ENCODE assay signal across 9 mouse cellular contexts in genomic region chr7:89907950-89908349, GRCm38 (mm10). TPM values are rescaled to one million over a fixed set of nuclear protein-coding genes. Genes with fewer than 3 reads are reported as not detected.
DNase-seq lines count a peak whose midpoint lies in the region; ATAC-seq lines count a peak whose summit lies in the region.
"Had no signal": no experiment of that assay in that cellular context is flagged by ENCODE, and none has a peak within 500 bp of the region (broad histone marks: within the 10 kb centered on the region; RNA-seq: fewer than 3 reads in every experiment).

No protein-coding gene starts in this region.

- H3K4me1 ChIP-seq in liver, embryonic 12.5 days, result peaks cover 9% of the 10 kb centered on the region
- H3K4me1 ChIP-seq in midbrain, embryonic 10.5 days, result peaks cover 12% of the 10 kb centered on the region

- DNase-seq in liver, result peak; percentile 72
- DNase-seq in cerebellum, postnatal 14 days, result peak; percentile 85 to 92
- peak; percentile 18 to 55 for DNase-seq in frontal cortex, postnatal 10 days (ENCODE audit: low spot score in 2 of 2)
- DNase-seq in hindlimb bud, embryonic 11.5 days (ENCODE audit: extremely low spot score, low read depth, low spot score), result peak; percentile 94
- DNase-seq in left cerebral cortex, adult 8-10 months (ENCODE audit: low spot score in 2 of 2), result peak; percentile 22 to 40
- peak; percentile 73 for DNase-seq in midbrain, embryonic 10.5 days (ENCODE audit: low spot score)
- DNase-seq in skeletal muscle tissue, adult 2 months (ENCODE audit: low read depth, low spot score), result peak; percentile 68

- H3K9ac ChIP-seq in liver, embryonic 12.5 days, result no peak overlapping the region

- no peaks in the 10 kb centered on the region for H3K27me3 ChIP-seq in liver, embryonic 12.5 days (replicated peaks)
- no peaks in the 10 kb centered on the region for H3K27me3 ChIP-seq in midbrain, embryonic 10.5 days (ENCODE audit: low read depth, poor library complexity, severe bottlenecking)

- no peak overlapping the region for H3K4me3 ChIP-seq in liver, embryonic 12.5 days
- H3K4me3 ChIP-seq in midbrain, embryonic 10.5 days, result no peak overlapping the region

- no peak for ATAC-seq in liver, embryonic 12.5 days

- H3K4me2 ChIP-seq in liver, embryonic 12.5 days, result no peak overlapping the region

- no peak overlapping the region for H3K27ac ChIP-seq in liver, embryonic 12.5 days
- no peak overlapping the region for H3K27ac ChIP-seq in midbrain, embryonic 10.5 days (replicated peaks)

- WGBS in liver, embryonic 12.5 days (ENCODE audit: insufficient replicate concordance), result 16% methylated on average over 8 of the region's 8 CpGs
- WGBS in midbrain, embryonic 10.5 days, result 19% methylated on average over 8 of the region's 8 CpGs

- H3K36me3 ChIP-seq in liver, embryonic 12.5 days, result no peaks in the 10 kb centered on the region
- H3K36me3 ChIP-seq in midbrain, embryonic 10.5 days, result no peaks in the 10 kb centered on the region

- H3K9me3 ChIP-seq in liver, embryonic 12.5 days (replicated peaks), result no peaks in the 10 kb centered on the region
- no peaks in the 10 kb centered on the region for H3K9me3 ChIP-seq in midbrain, embryonic 10.5 days (replicated peaks)

RNA-seq across cellular contexts. Expression of gene Ccdc81, which starts 4.5 kb away (rescaled TPM):
- polyA plus RNA-seq in liver, embryonic 12.5 days (2016; fragmentation: Nextera tagmentation; extraction: Ambion mirVana), result not detected in 2 replicates
- total RNA-seq in left cerebral cortex, adult 8-10 months (2022), result under 1 TPM; 0.46 to 0.79 (median 0.60) TPM
- 0.06 and 0.10 TPM in 2 replicates for polyA plus RNA-seq in midbrain, embryonic 10.5 days (2016; fragmentation: Nextera tagmentation; extraction: Ambion mirVana)
- polyA plus RNA-seq: stomach, embryonic 14.5 days had no signal

RNA-seq across cellular contexts. Expression of gene Hikeshi, which starts 33.1 kb away (rescaled TPM):
- polyA plus RNA-seq in liver, embryonic 12.5 days (2016; fragmentation: Nextera tagmentation; extraction: Ambion mirVana), result 92.6 and 94.9 TPM in 2 replicates
- total RNA-seq in left cerebral cortex, adult 8-10 months (2022), result 100 to 1,000 TPM in 2 of 4 experiments, 10 to 100 TPM in 2; 77.0 to 100 (median 90.0) TPM
- 143 and 171 TPM in 2 replicates for polyA plus RNA-seq in midbrain, embryonic 10.5 days (2016; fragmentation: Nextera tagmentation; extraction: Ambion mirVana)

Comparison
In these comparisons a context has a peak if more than half of its experiments do, and no peak if none do; other contexts are left out.
1. DNase-seq: peak in every context shown above with its lines; median percentile 94 in hindlimb bud, embryonic 11.5 days; 88 in cerebellum, postnatal 14 days; 73 in midbrain, embryonic 10.5 days; 72 in liver; 68 in skeletal muscle tissue, adult 2 months; 36 in frontal cortex, postnatal 10 days; 31 in left cerebral cortex, adult 8-10 months.